Mouse (Mus musculus) heart, embryonic 15.5 days (tissue): ENCODE measurements around the gene Asb6. TPM values are rescaled to one million over a fixed set of nuclear protein-coding genes. Genes with fewer than 3 reads are reported as not detected.

Source experiments
- ATAC-seq: fragments of 200-750 bp; cut with Nextera tagmentation; replicated peaks from 2 replicates; pipeline ENCODE4 v1.8.0; 2017; ENCODE audit warnings: low read depth, moderate TSS enrichment; ENCODE audit not compliant: insufficient number of reproducible peaks, insufficient read depth, low FRiP score
- H3K27ac ChIP-seq: fragments of 300-500 bp; sonication (generic); 2 replicates; pipeline ENCODE4 v1.5.1; 2015; ENCODE audit warnings: mild to moderate bottlenecking, inconsistent platforms
- H3K27me3 ChIP-seq: fragments of 300-500 bp; sonication (generic); 2 replicates; pipeline ENCODE4 v1.6.1; 2015; ENCODE audit warnings: inconsistent platforms
- H3K36me3 ChIP-seq: fragments of 300-500 bp; sonication (generic); 2 replicates; pipeline ENCODE4 v1.6.1; 2015; ENCODE audit warnings: mild to moderate bottlenecking, inconsistent platforms
- H3K4me1 ChIP-seq: fragments of 300-500 bp; sonication (generic); replicated peaks from 2 replicates; pipeline ENCODE4 v1.6.1; 2015; ENCODE audit warnings: inconsistent platforms
- H3K4me2 ChIP-seq: fragments of 300-500 bp; sonication (generic); 2 replicates; pipeline ENCODE4 v1.6.1; 2015; ENCODE audit warnings: inconsistent platforms, mild to moderate bottlenecking, moderate library complexity
- H3K4me3 ChIP-seq: fragments of 300-500 bp; sonication (generic); 2 replicates; pipeline ENCODE4 v1.5.1; 2015; ENCODE audit warnings: mild to moderate bottlenecking, inconsistent platforms
- H3K9ac ChIP-seq: fragments of 300-500 bp; sonication (generic); 2 replicates; pipeline ENCODE4 v1.6.1; 2015; ENCODE audit warnings: mild to moderate bottlenecking, inconsistent platforms
- H3K9me3 ChIP-seq: fragments of 300-500 bp; sonication (generic); replicated peaks from 2 replicates; pipeline ENCODE4 v1.6.1; 2016; ENCODE audit warnings: inconsistent platforms
- WGBS: fragments of 180-500 bp; shearing (Covaris S2); methylation state at CpG from one replicate; pipeline ENCODE4 v1.1.7; 2015; ENCODE audit warnings: mixed read lengths; 5-methylcytosine and 5-hydroxymethylcytosine counted together
- polyA plus RNA-seq: library from polyadenylated mRNA; unstranded; fragments of >200 nt; fragmentation: Nextera tagmentation; extraction: Ambion mirVana; gene quantifications from 2 replicates; pipeline ENCODE4 v1.2.1, GENCODE M21; 2015

Asb6 gene
- polyA plus RNA-seq, 1 experiment from 2014 or later, result 17.2 TPM

DNA sequence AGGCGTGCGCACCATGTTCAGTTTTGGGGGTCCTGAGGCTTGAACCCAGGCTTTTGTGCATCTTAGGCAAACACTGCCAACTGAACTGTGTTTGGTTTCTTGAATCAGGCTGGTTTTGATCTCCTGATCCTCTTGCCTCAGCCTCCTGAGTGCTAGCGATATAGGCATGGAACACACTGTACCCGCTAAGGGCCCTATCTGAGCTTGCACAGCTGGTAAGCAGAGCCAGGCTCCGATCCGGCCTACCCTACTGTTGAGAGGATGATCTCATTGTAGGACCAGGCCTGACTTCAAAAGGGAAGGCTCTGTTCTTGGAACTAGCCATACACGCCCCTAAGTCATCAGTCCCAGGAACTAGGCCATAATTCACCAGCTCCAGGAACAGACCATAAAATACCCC, 19.6 kb downstream of the Asb6 start:
- Histone ChIP-seq H3K27ac (no peak overlapping the region), H3K4me3 (no peak overlapping the region), H3K4me1 (peaks cover 26% of the 10 kb centered on the region), H3K36me3 (peaks cover 20% of the 10 kb centered on the region; the same call in 1 of the 2 replicates), H3K9ac (no peak overlapping the region), H3K4me2 (no peak overlapping the region), H3K27me3 (no peaks in the 10 kb centered on the region), H3K9me3 (no peaks in the 10 kb centered on the region)
- no peak for ATAC-seq
- whole genome bisulfite sequencing, result 77% methylated on average over 7 of the region's 7 CpGs

DNA sequence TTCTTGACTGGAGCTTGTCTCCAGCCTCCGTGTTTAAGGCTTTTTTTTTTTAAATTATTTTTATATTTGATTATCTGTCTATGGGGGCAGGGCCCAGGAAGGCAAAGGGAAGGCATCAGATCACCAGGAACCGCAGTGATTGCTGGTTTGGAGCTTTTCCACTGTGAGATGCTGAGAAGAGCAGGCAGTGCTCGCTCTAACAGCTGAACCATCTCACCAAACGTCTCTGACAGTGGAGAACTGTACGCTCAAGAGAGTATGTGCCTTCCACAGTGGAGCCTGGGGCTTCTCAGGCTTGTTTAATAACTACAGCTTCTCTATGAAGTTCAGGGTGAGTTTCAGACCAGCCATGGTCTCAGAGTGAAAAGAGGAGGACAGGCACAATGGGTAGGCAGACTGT, 20.6 kb downstream of the Asb6 start:
- H3K4me3 ChIP-seq, result no peak overlapping the region
- H3K4me2 ChIP-seq, result 0 out of 2 replicates have a peak overlapping the region, but pooled peaks have one; percentile 16
- H3K9ac ChIP-seq, result no peak overlapping the region
- no peak for ATAC-seq
- H3K4me1 ChIP-seq, result peaks cover 26% of the 10 kb centered on the region
- H3K9me3 ChIP-seq, result no peaks in the 10 kb centered on the region
- no peak overlapping the region for H3K27ac ChIP-seq
- 64% methylated on average over 5 of the region's 5 CpGs for WGBS
- H3K27me3 ChIP-seq, result no peaks in the 10 kb centered on the region
- H3K36me3 ChIP-seq, result peaks cover 14% of the 10 kb centered on the region; the same call in 1 of the 2 replicates

DNA sequence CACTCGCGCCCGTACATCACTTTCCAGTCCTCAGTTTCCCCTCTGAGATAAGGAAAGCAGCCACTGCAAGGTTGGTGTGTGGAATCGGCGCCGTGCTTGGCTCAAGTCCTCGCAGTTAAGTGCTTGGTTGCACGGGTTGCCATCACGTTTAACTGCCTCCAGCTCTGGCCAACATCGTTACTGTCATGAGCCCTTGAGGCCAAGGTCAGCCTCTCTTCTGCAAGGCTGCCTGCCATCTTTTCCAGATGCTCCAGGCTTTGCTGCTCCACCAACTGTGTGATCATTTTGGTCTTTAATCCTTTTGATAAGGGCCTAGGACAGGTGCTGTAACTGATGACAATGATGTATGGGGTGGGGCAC, 21.9 kb downstream of the Asb6 start:
- peak overlapping the region; percentile 75 for H3K9ac ChIP-seq

GRCm38 (mm10) chr2:30807648-30808295, 22.4 kb downstream of the Asb6 start, which contains the start of gene Ntmt1:
Gene Ntmt1, plus strand, starts transcription at chr2:30807826.
- Histone ChIP-seq H3K27me3 (0 out of 2 replicates have a peak, but pooled peaks cover 5% of the 10 kb centered on the region), H3K9me3 (no peaks in the 10 kb centered on the region), H3K4me1 (peaks cover 26% of the 10 kb centered on the region), H3K9ac (peak within 1 kb of the TSS; percentile 75), H3K4me3 (peak within 1 kb of the TSS; percentile 69), H3K27ac (peak within 1 kb of the TSS; percentile 86), H3K36me3 (peaks cover 6% of the 10 kb centered on the region; the same call in 1 of the 2 replicates), H3K4me2 (peak within 1 kb of the TSS; percentile 86)
- ATAC-seq, result peak; percentile 99
- under 1% methylated on average over 39 of the region's 44 CpGs for WGBS

More for the DNA sequence above, 21.9 kb downstream of the Asb6 start:
- Histone ChIP-seq H3K36me3 (peaks cover 6% of the 10 kb centered on the region; the same call in 1 of the 2 replicates), H3K27ac (peak overlapping the region; percentile 86), H3K4me2 (peak overlapping the region; percentile 86), H3K4me3 (peak overlapping the region; percentile 69), H3K4me1 (peaks cover 26% of the 10 kb centered on the region), H3K27me3 (0 out of 2 replicates have a peak, but pooled peaks cover 3% of the 10 kb centered on the region), H3K9me3 (no peaks in the 10 kb centered on the region)
- 3% methylated on average over 10 of the region's 10 CpGs for WGBS
- no peak for ATAC-seq

GRCm38 (mm10) chr2:30807147-30807647, 22.9 kb downstream of the Asb6 start:
- H3K4me1 ChIP-seq, result peaks cover 26% of the 10 kb centered on the region
- H3K9ac ChIP-seq, result peak overlapping the region; percentile 65
- peak; percentile 14 for ATAC-seq
- H3K27ac ChIP-seq, result peak overlapping the region; percentile 86
- peak overlapping the region; percentile 86 for H3K4me2 ChIP-seq
- H3K27me3 ChIP-seq, result 0 out of 2 replicates have a peak, but pooled peaks cover 7% of the 10 kb centered on the region
- 7% methylated on average over 28 of the region's 28 CpGs for WGBS
- H3K9me3 ChIP-seq, result no peaks in the 10 kb centered on the region
- H3K4me3 ChIP-seq, result peak overlapping the region; percentile 69
- peaks cover 3% of the 10 kb centered on the region; the same call in 1 of the 2 replicates for H3K36me3 ChIP-seq

DNA sequence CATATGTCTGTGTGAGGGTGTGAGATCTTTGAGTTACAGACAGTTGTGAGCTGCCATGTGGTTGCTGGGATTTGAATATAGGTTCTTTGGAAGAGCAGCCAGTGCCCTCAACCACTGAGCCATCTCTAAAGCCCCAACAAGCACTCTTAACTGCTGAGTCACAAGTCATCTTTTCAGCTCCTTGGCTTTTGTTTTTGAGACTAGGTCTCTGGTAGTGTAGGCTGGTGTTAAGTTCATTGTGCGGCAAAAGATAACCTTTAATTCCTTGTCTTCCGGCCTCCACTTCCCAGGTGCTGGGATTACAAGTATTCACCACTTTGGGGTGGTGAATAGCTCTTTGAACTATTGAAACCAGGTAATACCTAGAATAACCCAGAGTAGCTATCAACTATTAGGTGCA, 24.1 kb downstream of the Asb6 start:
- Histone ChIP-seq H3K4me3 (no peak overlapping the region), H3K9me3 (no peaks in the 10 kb centered on the region), H3K9ac (no peak overlapping the region), H3K4me2 (no peak overlapping the region), H3K36me3 (no peaks in the 10 kb centered on the region), H3K27ac (no peak overlapping the region), H3K4me1 (peaks cover 36% of the 10 kb centered on the region), H3K27me3 (peaks cover 17% of the 10 kb centered on the region)
- WGBS, result 90% methylated on average over 2 of the region's 2 CpGs
- ATAC-seq, result no peak

DNA sequence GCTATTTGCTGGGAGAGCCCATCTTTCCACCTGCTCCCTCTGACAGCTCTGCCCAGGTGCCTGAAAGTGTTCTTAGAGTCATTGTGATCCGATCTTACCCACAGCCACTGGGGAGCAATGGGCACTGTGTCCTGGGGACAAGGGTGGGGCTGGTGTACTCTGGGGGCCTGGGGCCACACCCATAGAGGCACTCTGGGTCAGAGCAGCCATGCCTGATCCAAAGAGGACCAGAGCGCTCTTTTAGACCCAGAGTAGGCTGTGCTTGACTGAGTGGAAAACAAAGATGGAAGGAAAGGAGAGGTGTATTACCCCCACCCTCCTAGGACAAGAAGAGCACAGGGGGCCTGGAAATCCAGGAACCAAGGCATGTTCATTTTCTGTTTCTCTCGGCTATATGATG, 26.5 kb downstream of the Asb6 start, which contains the start of gene 1700001O22Rik:
Gene 1700001O22Rik, minus strand, starts transcription at position 58 of the 400 bp plus-strand sequence.
- peaks cover 40% of the 10 kb centered on the region for H3K27me3 ChIP-seq
- no peak for ATAC-seq
- no peak within 1 kb of the TSS for H3K4me2 ChIP-seq
- no peaks in the 10 kb centered on the region for H3K36me3 ChIP-seq
- H3K4me3 ChIP-seq, result no peak within 1 kb of the TSS
- H3K9ac ChIP-seq, result no peak within 1 kb of the TSS
- H3K4me1 ChIP-seq, result peaks cover 25% of the 10 kb centered on the region
- H3K9me3 ChIP-seq, result no peaks in the 10 kb centered on the region
- H3K27ac ChIP-seq, result no peak within 1 kb of the TSS
- 80% methylated on average over 3 of the region's 3 CpGs for WGBS

- H3K27ac ChIP-seq, result no peak overlapping the region
- peaks cover 45% of the 10 kb centered on the region for H3K27me3 ChIP-seq
- no peaks in the 10 kb centered on the region for H3K36me3 ChIP-seq
- H3K4me3 ChIP-seq, result peak overlapping the region; percentile 58
- peak overlapping the region; percentile 100 for H3K4me2 ChIP-seq
- H3K4me1 ChIP-seq, result peaks cover 22% of the 10 kb centered on the region
- no peaks in the 10 kb centered on the region for H3K9me3 ChIP-seq
- peak; percentile 48; the same call in 1 of the 2 replicates for ATAC-seq
- WGBS, result 1% methylated on average over 77 of the region's 77 CpGs
- peak overlapping the region; percentile 64 for H3K9ac ChIP-seq
Measured at GRCm38 (mm10) chr2:30801067-30801852, 28.9 kb downstream of the Asb6 start.

DNA sequence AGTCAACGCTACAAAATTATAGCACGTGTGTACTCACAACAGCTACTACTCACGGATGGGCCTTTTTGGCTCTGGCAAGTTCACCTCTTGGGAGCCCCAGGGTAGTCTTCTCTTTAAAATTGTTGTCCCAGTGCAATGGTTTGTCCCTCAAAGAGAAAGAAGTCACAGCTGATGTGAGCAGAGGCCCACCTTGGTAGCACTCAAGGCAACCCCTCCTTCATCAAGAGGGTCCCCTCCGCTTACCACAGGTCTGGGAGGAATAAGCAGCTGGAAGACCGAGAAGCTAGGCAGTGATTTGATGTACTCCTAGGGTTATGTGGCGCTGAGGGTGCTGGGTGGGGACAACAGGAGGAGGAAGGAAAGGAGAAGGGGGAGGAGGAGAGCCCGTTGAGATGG, 29.5 kb downstream of the Asb6 start:
- peak overlapping the region; percentile 100 for H3K4me2 ChIP-seq
- H3K9me3 ChIP-seq, result no peaks in the 10 kb centered on the region
- no peak for ATAC-seq
- peak overlapping the region; percentile 58 for H3K4me3 ChIP-seq
- H3K36me3 ChIP-seq, result no peaks in the 10 kb centered on the region
- peaks cover 28% of the 10 kb centered on the region for H3K4me1 ChIP-seq
- WGBS, result 37% methylated on average over 7 of the region's 7 CpGs
- H3K27ac ChIP-seq, result no peak overlapping the region
- H3K27me3 ChIP-seq, result peaks cover 45% of the 10 kb centered on the region
- H3K9ac ChIP-seq, result no peak overlapping the region

GRCm38 (mm10) chr2:30799456-30799855, 30.7 kb downstream of the Asb6 start:
- no peak for ATAC-seq
- Histone ChIP-seq H3K4me2 (no peak overlapping the region), H3K4me1 (peaks cover 34% of the 10 kb centered on the region), H3K4me3 (no peak overlapping the region), H3K9ac (no peak overlapping the region), H3K9me3 (no peaks in the 10 kb centered on the region), H3K27ac (no peak overlapping the region), H3K36me3 (no peaks in the 10 kb centered on the region), H3K27me3 (peaks cover 45% of the 10 kb centered on the region)
- WGBS, result 79% methylated on average over 3 of the region's 3 CpGs

DNA sequence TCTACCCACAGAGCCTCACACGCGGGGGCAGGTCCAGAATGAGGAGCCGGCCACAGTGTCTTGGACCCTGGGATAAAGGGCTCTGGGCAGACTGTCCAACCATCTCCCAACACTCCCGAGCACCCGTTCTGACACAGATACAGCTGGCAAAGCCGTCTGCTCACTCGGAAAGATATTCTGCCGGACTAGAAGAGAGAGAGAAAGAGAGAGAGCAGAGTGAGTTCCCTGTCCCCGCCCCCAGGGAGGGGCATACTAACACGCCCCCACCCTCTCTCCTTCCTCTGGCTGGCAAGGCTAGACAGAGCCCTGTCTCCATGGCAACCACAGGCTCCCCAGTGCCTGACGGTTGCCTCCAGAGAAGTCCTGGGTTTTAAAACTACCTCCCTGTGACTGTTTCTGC, 33.8 kb downstream of the Asb6 start:
- Histone ChIP-seq H3K27ac (no peak overlapping the region), H3K4me2 (peak overlapping the region; percentile 52), H3K27me3 (peaks cover 32% of the 10 kb centered on the region), H3K4me3 (0 out of 2 replicates have a peak overlapping the region, but pooled peaks have one; percentile 8), H3K4me1 (peaks cover 31% of the 10 kb centered on the region), H3K36me3 (no peaks in the 10 kb centered on the region), H3K9ac (no peak overlapping the region), H3K9me3 (no peaks in the 10 kb centered on the region)
- peak; percentile 45 for ATAC-seq
- 5% methylated on average over 11 of the region's 11 CpGs for WGBS
